Mouse (Mus musculus): ENCODE results near the gene Srgap3. TPM values are rescaled to one million over a fixed set of nuclear protein-coding genes. Genes with fewer than 3 reads are reported as not detected.

Gene Srgap3
- polyA plus RNA-seq, 1 experiment from 2014 or later: 0.50 TPM

GRCm38 (mm10) chr6:112700392-112700791 is 246.7 kb downstream of the Srgap3 start:
- H3K9ac ChIP-seq (ENCODE audit: low read depth, low read length): no peak overlapping the region
- H3K4me2 ChIP-seq (replicated peaks; ENCODE audit: low read depth): no peak overlapping the region
- TF ChIP-seq CTCF (IDR thresholded peaks at IDR 0.05; ENCODE audit: low read depth): peak; percentile 90
- H3K36me3 ChIP-seq (ENCODE audit: control insufficient read depth, insufficient read depth): no peaks in the 10 kb centered on the region
- no peaks in the 10 kb centered on the region for H3K27me3 ChIP-seq (replicated peaks; ENCODE audit: control insufficient read depth, insufficient read depth, low read length)
- H3K4me3 ChIP-seq (ENCODE audit: low read depth, low read length): no peak overlapping the region
- 0% methylated on average over 1 of the region's 1 CpGs for WGBS
- ATAC-seq: no peak
- H3K9me3 ChIP-seq (ENCODE audit: control insufficient read depth): no peaks in the 10 kb centered on the region
- H3K27ac ChIP-seq (ENCODE audit: low read depth, low read length): no peak overlapping the region
- peaks cover 5% of the 10 kb centered on the region; the same call in 1 of the 2 replicates for H3K4me1 ChIP-seq (replicated peaks; ENCODE audit: control insufficient read depth, insufficient read depth, low read length)

- TF ChIP-seq CTCF (IDR thresholded peaks at IDR 0.05; ENCODE audit: low read depth): no peak
- Histone ChIP-seq H3K9me3 (ENCODE audit: control insufficient read depth) (no peaks in the 10 kb centered on the region), H3K27ac (ENCODE audit: low read depth, low read length) (no peak overlapping the region), H3K4me3 (ENCODE audit: low read depth, low read length) (no peak overlapping the region), H3K27me3 (replicated peaks; ENCODE audit: control insufficient read depth, insufficient read depth, low read length) (no peaks in the 10 kb centered on the region), H3K4me2 (replicated peaks; ENCODE audit: low read depth) (no peak overlapping the region), H3K4me1 (replicated peaks; ENCODE audit: control insufficient read depth, insufficient read depth, low read length) (peaks cover 5% of the 10 kb centered on the region; the same call in 1 of the 2 replicates), H3K36me3 (ENCODE audit: control insufficient read depth, insufficient read depth) (no peaks in the 10 kb centered on the region), H3K9ac (ENCODE audit: low read depth, low read length) (no peak overlapping the region)
- no peak for ATAC-seq
- WGBS: 61% methylated on average over 1 of the region's 1 CpGs
Measured at GRCm38 (mm10) chr6:112699115-112699514, 248.0 kb downstream of the Srgap3 start.

GRCm38 (mm10) chr6:112696056-112696950 is 250.8 kb downstream of the Srgap3 start, which contains the start of gene Rad18:
Gene Rad18, minus strand, starts transcription at chr6:112696686.
- WGBS: under 1% methylated on average over 77 of the region's 77 CpGs
- Histone ChIP-seq H3K4me3 (ENCODE audit: low read depth, low read length) (peak within 1 kb of the TSS; percentile 81), H3K9me3 (ENCODE audit: control insufficient read depth) (no peaks in the 10 kb centered on the region), H3K4me1 (replicated peaks; ENCODE audit: control insufficient read depth, insufficient read depth, low read length) (peaks cover 5% of the 10 kb centered on the region; the same call in 1 of the 2 replicates), H3K4me2 (replicated peaks; ENCODE audit: low read depth) (peak within 1 kb of the TSS; percentile 81), H3K27me3 (replicated peaks; ENCODE audit: control insufficient read depth, insufficient read depth, low read length) (no peaks in the 10 kb centered on the region), H3K27ac (ENCODE audit: low read depth, low read length) (peak within 1 kb of the TSS; percentile 47; the same call in 1 of the 2 replicates), H3K36me3 (ENCODE audit: control insufficient read depth, insufficient read depth) (0 out of 2 replicates have a peak, but pooled peaks cover 7% of the 10 kb centered on the region), H3K9ac (ENCODE audit: low read depth, low read length) (peak within 1 kb of the TSS; percentile 68; the same call in 1 of the 2 replicates)
- TF ChIP-seq CTCF (IDR thresholded peaks at IDR 0.05; ENCODE audit: low read depth): no peak
- peak; percentile 90 for ATAC-seq

- Histone ChIP-seq H3K27ac (ENCODE audit: low read depth, low read length) (no peak overlapping the region), H3K4me3 (ENCODE audit: low read depth, low read length) (no peak overlapping the region), H3K9ac (ENCODE audit: low read depth, low read length) (no peak overlapping the region), H3K27me3 (replicated peaks; ENCODE audit: control insufficient read depth, insufficient read depth, low read length) (no peaks in the 10 kb centered on the region), H3K4me1 (replicated peaks; ENCODE audit: control insufficient read depth, insufficient read depth, low read length) (peaks cover 5% of the 10 kb centered on the region; the same call in 1 of the 2 replicates), H3K4me2 (replicated peaks; ENCODE audit: low read depth) (no peak overlapping the region), H3K36me3 (ENCODE audit: control insufficient read depth, insufficient read depth) (0 out of 2 replicates have a peak, but pooled peaks cover 7% of the 10 kb centered on the region), H3K9me3 (ENCODE audit: control insufficient read depth) (no peaks in the 10 kb centered on the region)
- no peak for ATAC-seq
- 89% methylated on average over 5 of the region's 5 CpGs for WGBS
- TF ChIP-seq CTCF (IDR thresholded peaks at IDR 0.05; ENCODE audit: low read depth): no peak
Measured at GRCm38 (mm10) chr6:112694492-112694891, 252.6 kb downstream of the Srgap3 start.

GRCm38 (mm10) chr6:112691523-112691922 is 255.5 kb downstream of the Srgap3 start:
- 97% methylated on average over 1 of the region's 1 CpGs for WGBS
- no peaks in the 10 kb centered on the region for H3K9me3 ChIP-seq (ENCODE audit: control insufficient read depth)

GRCm38 (mm10) chr6:112688033-112688432 is 259.0 kb downstream of the Srgap3 start:
- H3K4me2 ChIP-seq (replicated peaks; ENCODE audit: low read depth): no peak overlapping the region
- no peaks in the 10 kb centered on the region for H3K27me3 ChIP-seq (replicated peaks; ENCODE audit: control insufficient read depth, insufficient read depth, low read length)
- H3K36me3 ChIP-seq (ENCODE audit: control insufficient read depth, insufficient read depth): peaks cover 7% of the 10 kb centered on the region; the same call in 1 of the 2 replicates
- WGBS: 90% methylated on average over 3 of the region's 3 CpGs
- H3K4me3 ChIP-seq (ENCODE audit: low read depth, low read length): no peak overlapping the region
- ATAC-seq: no peak
- H3K4me1 ChIP-seq (replicated peaks; ENCODE audit: control insufficient read depth, insufficient read depth, low read length): no peaks in the 10 kb centered on the region
- H3K9ac ChIP-seq (ENCODE audit: low read depth, low read length): no peak overlapping the region
- no peak for TF ChIP-seq CTCF (IDR thresholded peaks at IDR 0.05; ENCODE audit: low read depth)
- no peaks in the 10 kb centered on the region for H3K9me3 ChIP-seq (ENCODE audit: control insufficient read depth)
- no peak overlapping the region for H3K27ac ChIP-seq (ENCODE audit: low read depth, low read length)

More at GRCm38 (mm10) chr6:112691523-112691922, 255.5 kb downstream of the Srgap3 start:
- peaks cover 3% of the 10 kb centered on the region; the same call in 1 of the 2 replicates for H3K4me1 ChIP-seq (replicated peaks; ENCODE audit: control insufficient read depth, insufficient read depth, low read length)
- H3K9ac ChIP-seq (ENCODE audit: low read depth, low read length): no peak overlapping the region
- H3K27me3 ChIP-seq (replicated peaks; ENCODE audit: control insufficient read depth, insufficient read depth, low read length): no peaks in the 10 kb centered on the region
- no peak overlapping the region for H3K4me3 ChIP-seq (ENCODE audit: low read depth, low read length)
- 0 out of 2 replicates have a peak, but pooled peaks cover 7% of the 10 kb centered on the region for H3K36me3 ChIP-seq (ENCODE audit: control insufficient read depth, insufficient read depth)
- no peak for ATAC-seq
- TF ChIP-seq CTCF (IDR thresholded peaks at IDR 0.05; ENCODE audit: low read depth): no peak
- no peak overlapping the region for H3K27ac ChIP-seq (ENCODE audit: low read depth, low read length)
- H3K4me2 ChIP-seq (replicated peaks; ENCODE audit: low read depth): no peak overlapping the region

All from intestine, postnatal 0 days (tissue).